Mouse (Mus musculus): ENCODE results near the gene Olfr370.

The Olfr370 gene

GRCm38 (mm10) chr8:83575561-83576515, 40.3 kb downstream of the Olfr370 start:
- no peak for DNase-seq (ENCODE audit: low read depth)

- DNase-seq (ENCODE audit: low read depth): no peak
Observed at GRCm38 (mm10) chr8:83576516-83576895, 40.9 kb downstream of the Olfr370 start.

- DNase-seq (ENCODE audit: low read depth): no peak
Observed at GRCm38 (mm10) chr8:83576921-83577320, 41.3 kb downstream of the Olfr370 start.

DNA sequence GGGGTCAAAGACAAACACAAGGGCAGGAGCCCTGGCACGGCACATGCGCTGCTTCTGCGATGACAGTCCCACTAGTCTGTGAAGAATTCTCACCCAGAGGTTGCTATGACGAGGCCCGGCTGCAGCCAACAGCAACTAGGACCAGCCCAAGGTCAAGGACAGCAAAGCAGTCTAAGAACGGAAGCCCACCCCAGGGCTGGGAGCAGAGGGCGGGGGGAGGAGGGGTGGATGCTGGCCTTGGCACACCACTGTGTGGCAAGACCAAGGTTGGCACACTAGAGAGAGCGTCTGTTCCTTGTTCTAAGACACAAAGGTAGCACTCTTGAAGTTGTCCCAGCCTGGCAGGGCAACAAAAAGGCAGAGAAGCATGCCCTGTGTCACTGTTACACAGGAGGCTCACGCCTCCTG, 41.8 kb downstream of the Olfr370 start:
- DNase-seq (ENCODE audit: low read depth): peak; percentile 86

DNA sequence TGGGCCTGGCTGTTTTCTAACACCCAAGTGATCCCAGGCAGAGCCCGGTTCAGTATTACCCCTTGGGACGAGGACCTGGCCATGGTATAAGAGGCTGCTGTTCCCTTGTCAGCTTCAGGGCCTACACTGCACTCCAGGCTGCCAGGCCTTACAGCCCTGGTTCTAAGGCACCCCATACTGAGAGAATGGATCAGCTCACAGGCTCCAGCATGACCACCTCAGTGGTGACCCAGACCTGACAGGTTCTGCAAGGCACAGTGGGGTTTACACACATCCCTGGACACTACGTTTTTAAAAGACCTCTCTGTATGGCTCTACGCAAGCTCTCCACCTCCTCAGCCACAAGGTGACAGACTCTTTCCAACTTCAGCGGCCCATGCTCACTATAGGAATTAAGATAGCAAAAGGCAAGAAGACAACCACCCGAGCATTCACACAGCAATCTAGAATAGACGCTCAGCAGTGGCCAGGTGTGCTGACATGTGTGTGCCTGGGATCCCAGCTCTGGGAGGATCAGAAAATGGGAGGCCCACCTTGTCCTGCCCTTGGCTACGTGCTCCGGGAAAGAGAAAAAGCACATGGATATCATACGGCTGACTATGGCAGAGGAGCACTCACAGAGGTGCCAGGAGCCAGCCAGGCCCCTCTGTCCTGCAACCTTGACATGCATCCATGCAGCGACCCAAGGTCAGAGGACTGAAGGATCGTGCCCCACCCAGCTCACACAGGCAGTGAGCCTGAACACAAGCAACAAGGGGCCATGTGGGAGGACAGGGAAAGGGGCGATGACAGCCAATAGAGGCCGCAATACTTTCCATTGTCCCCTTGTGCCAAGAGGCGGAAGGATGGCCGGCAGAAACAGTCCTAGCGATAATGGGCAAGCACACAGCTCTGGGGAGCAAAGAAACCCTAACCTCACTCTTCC, 42.8 kb downstream of the Olfr370 start:
- no peak for DNase-seq (ENCODE audit: low read depth)

DNA sequence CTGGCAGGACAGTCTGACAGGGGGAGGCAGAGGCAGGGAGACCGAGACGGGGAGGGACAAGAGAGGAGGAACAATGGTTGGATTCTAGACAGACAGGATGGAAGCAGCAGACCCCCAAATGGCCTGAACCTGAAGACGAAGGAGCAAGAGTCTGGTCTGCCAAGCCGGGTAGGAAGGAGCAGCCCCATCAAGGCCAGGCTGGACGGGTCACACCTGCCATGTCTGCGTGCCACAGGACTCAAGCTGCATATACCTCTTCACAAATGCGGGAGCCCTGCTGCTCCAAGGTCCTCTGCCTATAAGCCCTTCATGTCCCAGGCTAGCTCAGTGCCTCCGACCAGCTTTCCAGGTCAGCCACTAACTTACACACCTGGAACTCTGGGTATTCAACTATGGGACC, 44.1 kb downstream of the Olfr370 start:
- no peak for DNase-seq (ENCODE audit: low read depth)

- no peak for DNase-seq (ENCODE audit: low read depth)
Observed at GRCm38 (mm10) chr8:83580826-83581225, 45.2 kb downstream of the Olfr370 start.

GRCm38 (mm10) chr8:83582226-83582625, 46.6 kb downstream of the Olfr370 start:
- DNase-seq (ENCODE audit: low read depth): no peak

GRCm38 (mm10) chr8:83583236-83583635, 47.7 kb downstream of the Olfr370 start:
- DNase-seq (ENCODE audit: low read depth): no peak

DNA sequence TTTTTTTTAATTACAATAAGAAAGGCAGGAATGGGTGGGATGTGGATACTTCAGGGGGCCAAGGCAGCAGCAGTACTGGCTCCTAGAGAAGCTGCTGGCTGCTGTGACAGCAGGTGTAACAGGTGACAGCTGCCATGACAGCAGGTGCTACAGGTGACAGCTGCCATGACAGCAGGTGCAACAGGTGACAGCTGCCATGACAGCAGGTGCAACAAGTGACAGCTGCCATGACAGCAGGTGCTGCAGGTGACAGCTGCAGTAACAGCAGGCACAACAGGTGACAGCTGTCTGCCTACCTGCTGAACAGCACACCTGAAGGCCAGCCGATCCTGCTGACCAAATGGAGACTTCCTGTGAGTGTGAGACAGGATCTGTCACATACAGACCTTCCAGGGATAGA, 49.2 kb downstream of the Olfr370 start:
- DNase-seq (ENCODE audit: low read depth): no peak

- no peak for DNase-seq (ENCODE audit: low read depth)
Observed at GRCm38 (mm10) chr8:83585333-83585732, 49.8 kb downstream of the Olfr370 start.

GRCm38 (mm10) chr8:83587644-83588043, 52.1 kb downstream of the Olfr370 start:
- no peak for DNase-seq (ENCODE audit: low read depth)

- no peak for DNase-seq (ENCODE audit: low read depth)
Observed at GRCm38 (mm10) chr8:83588886-83589285, 53.3 kb downstream of the Olfr370 start.

DNA sequence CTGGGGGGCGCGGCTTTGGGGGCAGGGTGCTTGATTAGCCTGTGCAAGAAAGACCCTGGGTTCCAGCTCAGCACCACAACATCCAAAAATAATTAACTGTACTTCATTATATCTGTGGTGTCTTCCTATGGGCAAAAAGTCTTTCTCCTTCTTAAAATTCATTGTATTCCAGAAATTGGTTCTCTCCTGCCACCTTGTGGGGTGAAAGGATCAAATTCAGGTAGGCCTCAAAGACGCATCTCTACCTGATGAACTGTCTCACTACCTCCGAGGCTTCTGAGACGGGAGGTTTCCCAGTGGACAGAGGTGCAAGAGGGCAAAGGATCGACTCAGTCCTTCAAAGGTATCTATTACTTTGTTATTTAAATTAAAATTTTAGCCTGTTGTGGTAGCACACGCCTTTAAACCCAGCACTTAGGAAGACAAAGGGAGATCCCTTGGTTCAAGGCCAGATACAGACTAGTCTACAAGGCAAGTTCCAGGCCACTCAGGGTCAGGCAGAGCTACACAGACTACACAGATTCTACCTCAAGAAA, 55.0 kb downstream of the Olfr370 start:
- DNase-seq (ENCODE audit: low read depth): peak; percentile 48

- no peak for DNase-seq (ENCODE audit: low read depth)
Observed at GRCm38 (mm10) chr8:83592682-83593081, 57.1 kb downstream of the Olfr370 start.

- DNase-seq (ENCODE audit: low read depth): peak; percentile 57
Observed at GRCm38 (mm10) chr8:83593325-83594166, 58.0 kb downstream of the Olfr370 start.

- peak; percentile 99 for DNase-seq (ENCODE audit: low read depth)
Observed at GRCm38 (mm10) chr8:83594167-83595049, 58.8 kb downstream of the Olfr370 start.

Measured in 416B (cell line).